Mouse (Mus musculus): Measurements from ENCODE around the gene Kpnb1. TPM values are rescaled to one million over a fixed set of nuclear protein-coding genes. Genes with fewer than 3 reads are reported as not detected.
"Not testable (repeated sequence)": the region's sequence is repeated elsewhere in the genome, so short reads cannot be mapped to it uniquely, and the experiment has no call there.

The Kpnb1 gene
- polyA plus RNA-seq, 1 experiment = 22.8 TPM

DNA sequence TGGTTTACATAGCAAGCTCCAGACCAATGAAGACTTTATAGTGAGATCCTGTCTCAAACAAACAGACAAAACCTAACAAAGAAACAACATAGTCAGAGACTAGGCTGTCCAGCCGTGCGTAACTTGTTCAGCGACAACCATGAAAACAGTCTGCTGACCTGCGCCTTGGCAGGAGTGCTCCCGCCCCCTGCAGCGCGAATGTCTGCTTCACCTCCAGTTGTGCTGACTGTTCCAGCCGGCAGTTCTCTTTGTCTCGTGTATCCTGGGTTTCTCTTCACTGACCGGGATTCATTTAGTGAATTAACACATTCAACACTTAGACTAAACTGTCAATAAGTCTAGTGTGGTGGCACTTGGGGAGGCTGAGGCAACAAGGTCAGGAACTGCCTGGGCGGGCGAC lies 8.9 kb upstream of the Kpnb1 start:
- no peaks in the 10 kb centered on the region for H3K27me3 ChIP-seq (ENCODE audit: control insufficient read depth, insufficient read depth, low read length)
- DNase-seq (ENCODE audit: low read depth in 1 of 2, low spot score in 2 of 2) = no peak
- TF ChIP-seq POLR2A (IDR thresholded peaks at IDR 0.05; ENCODE audit: low read depth, low read length) (no peak), CTCF (IDR thresholded peaks at IDR 0.05; ENCODE audit: extremely low read depth, insufficient read depth, insufficient read length, insufficient replicate concordance) (no peak)
- H3K36me3 ChIP-seq (ENCODE audit: control insufficient read depth, insufficient read depth, low read length) = no peaks in the 10 kb centered on the region
- H3K27ac ChIP-seq (ENCODE audit: insufficient read depth, low read length) = no peak overlapping the region
- whole genome bisulfite sequencing = 88% methylated on average over 12 of the region's 12 CpGs
- H3K4me1 ChIP-seq (ENCODE audit: control insufficient read depth, insufficient read depth, insufficient read length) = no peaks in the 10 kb centered on the region
- no peak overlapping the region for H3K4me3 ChIP-seq (ENCODE audit: extremely low read depth, insufficient read depth, insufficient read length)

DNA sequence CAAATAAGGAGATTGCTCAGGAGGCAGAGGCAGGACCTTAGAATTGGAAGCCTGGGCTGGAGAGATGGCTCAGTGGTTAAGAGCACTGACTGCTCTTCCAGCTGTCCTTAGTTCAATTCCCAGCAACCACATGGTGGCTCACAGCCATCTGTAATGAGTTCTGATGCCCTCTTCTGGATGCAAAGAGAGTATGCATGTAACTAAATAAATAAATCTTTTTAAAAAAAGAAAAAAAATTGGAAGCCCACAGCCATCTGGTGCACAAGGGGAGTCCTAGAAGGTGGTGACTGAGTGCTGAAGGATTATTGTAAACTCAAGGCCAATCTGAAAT lies 4.9 kb upstream of the Kpnb1 start:
- TF ChIP-seq POLR2A (IDR thresholded peaks at IDR 0.05; ENCODE audit: low read depth, low read length) (no peak), CTCF (IDR thresholded peaks at IDR 0.05; ENCODE audit: extremely low read depth, insufficient read depth, insufficient read length, insufficient replicate concordance) (no peak)
- H3K4me1 ChIP-seq (ENCODE audit: control insufficient read depth, insufficient read depth, insufficient read length) = peaks cover 5% of the 10 kb centered on the region; the same call in 1 of the 2 replicates
- no peak overlapping the region for H3K4me3 ChIP-seq (ENCODE audit: extremely low read depth, insufficient read depth, insufficient read length)
- no peaks in the 10 kb centered on the region for H3K27me3 ChIP-seq (ENCODE audit: control insufficient read depth, insufficient read depth, low read length)
- H3K27ac ChIP-seq (ENCODE audit: insufficient read depth, low read length) = no peak overlapping the region
- H3K36me3 ChIP-seq (ENCODE audit: control insufficient read depth, insufficient read depth, low read length) = no peaks in the 10 kb centered on the region
- no peak for DNase-seq (ENCODE audit: low read depth in 1 of 2, low spot score in 2 of 2)

DNA sequence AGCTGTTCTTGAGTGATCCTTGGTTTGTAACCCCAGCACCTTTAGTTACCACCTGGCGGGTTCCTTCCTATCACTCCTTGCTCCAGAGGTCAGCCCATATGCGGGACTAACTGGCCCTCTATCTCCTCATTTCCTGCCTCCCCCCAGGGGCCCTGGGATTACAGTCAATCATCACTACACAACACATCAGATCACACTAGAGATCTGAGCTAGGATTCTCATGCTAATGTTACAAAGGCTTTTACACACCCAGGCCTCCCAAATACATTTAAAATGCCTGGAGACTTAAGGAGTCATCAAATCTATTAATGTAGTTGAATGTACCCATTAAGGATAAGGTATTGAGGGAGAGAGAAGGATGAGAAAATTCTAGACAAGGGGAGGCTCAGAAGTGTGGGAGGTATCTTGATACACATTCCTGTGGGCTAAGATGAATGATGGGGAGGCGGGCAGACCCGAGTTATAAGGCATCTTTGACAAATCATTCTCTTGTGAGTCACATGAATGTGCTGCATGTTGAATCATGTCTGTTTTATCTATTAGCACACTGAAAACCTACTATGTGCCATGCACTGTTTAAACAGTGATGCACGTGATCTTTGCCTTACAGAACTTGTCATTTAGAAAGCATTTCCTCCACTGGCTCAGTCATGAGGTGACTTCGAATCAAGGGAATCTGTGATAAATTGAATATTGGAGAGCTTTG lies 4.4 kb upstream of the Kpnb1 start:
- Histone ChIP-seq H3K4me1 (ENCODE audit: control insufficient read depth, insufficient read depth, insufficient read length) (peaks cover 5% of the 10 kb centered on the region; the same call in 1 of the 2 replicates), H3K36me3 (ENCODE audit: control insufficient read depth, insufficient read depth, low read length) (no peaks in the 10 kb centered on the region), H3K4me3 (ENCODE audit: extremely low read depth, insufficient read depth, insufficient read length) (no peak overlapping the region), H3K27me3 (ENCODE audit: control insufficient read depth, insufficient read depth, low read length) (no peaks in the 10 kb centered on the region), H3K27ac (ENCODE audit: insufficient read depth, low read length) (no peak overlapping the region)
- no peak for DNase-seq (ENCODE audit: low read depth in 1 of 2, low spot score in 2 of 2)
- WGBS = 88% methylated on average over 6 of the region's 6 CpGs
- TF ChIP-seq POLR2A (IDR thresholded peaks at IDR 0.05; ENCODE audit: low read depth, low read length) = no peak
- no peak for TF ChIP-seq CTCF (IDR thresholded peaks at IDR 0.05; ENCODE audit: extremely low read depth, insufficient read depth, insufficient read length, insufficient replicate concordance)

DNA sequence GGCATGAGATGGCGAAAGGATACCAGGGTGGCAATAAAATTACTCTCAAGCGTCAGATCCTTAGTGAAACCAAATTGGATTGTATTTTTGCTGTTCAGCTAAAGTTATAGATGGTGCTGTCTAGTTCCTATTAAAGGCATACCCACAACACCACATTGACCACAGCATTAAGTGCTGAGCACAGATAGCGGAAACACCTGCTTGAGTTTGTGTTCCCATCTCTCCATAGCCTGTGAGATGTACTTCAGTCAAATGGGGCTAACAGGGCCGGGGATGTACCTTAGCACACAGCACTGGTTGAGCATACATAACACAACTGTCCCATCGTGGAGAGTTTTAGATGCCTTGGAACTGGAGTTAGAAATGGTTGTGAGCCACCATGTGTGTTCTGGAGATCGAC lies 3.3 kb upstream of the Kpnb1 start:
- H3K4me3 ChIP-seq (ENCODE audit: extremely low read depth, insufficient read depth, insufficient read length) = no peak overlapping the region
- H3K4me1 ChIP-seq (ENCODE audit: control insufficient read depth, insufficient read depth, insufficient read length) = peaks cover 5% of the 10 kb centered on the region; the same call in 1 of the 2 replicates
- DNase-seq (ENCODE audit: low read depth in 1 of 2, low spot score in 2 of 2) = peak; percentile 9 to 45
- H3K27ac ChIP-seq (ENCODE audit: insufficient read depth, low read length) = no peak overlapping the region
- H3K36me3 ChIP-seq (ENCODE audit: control insufficient read depth, insufficient read depth, low read length) = no peaks in the 10 kb centered on the region
- WGBS = 30% methylated on average over 6 of the region's 6 CpGs
- TF ChIP-seq POLR2A (IDR thresholded peaks at IDR 0.05; ENCODE audit: low read depth, low read length) (no peak), CTCF (IDR thresholded peaks at IDR 0.05; ENCODE audit: extremely low read depth, insufficient read depth, insufficient read length, insufficient replicate concordance) (no peak)
- H3K27me3 ChIP-seq (ENCODE audit: control insufficient read depth, insufficient read depth, low read length) = no peaks in the 10 kb centered on the region

DNA sequence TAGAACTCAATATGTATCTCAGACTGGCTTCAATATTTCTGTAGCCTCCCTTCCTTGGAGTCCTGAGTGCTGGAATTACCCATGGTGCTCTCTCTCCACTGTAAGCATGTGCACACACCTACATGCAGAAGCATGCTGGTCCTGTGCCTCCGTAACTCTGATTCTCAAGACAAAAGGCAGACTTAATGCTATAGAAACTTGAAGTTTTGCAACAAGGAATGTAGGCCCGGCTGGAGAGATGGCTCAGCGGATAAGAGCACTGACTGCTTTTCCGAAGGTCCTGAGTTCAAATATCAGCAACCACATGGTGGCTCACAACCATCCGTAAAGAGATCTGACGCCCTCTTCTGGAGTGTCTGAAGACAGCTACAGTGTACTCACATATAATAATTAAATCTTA lies 2.0 kb upstream of the Kpnb1 start:
- H3K36me3 ChIP-seq (ENCODE audit: control insufficient read depth, insufficient read depth, low read length); H3K27me3 ChIP-seq (ENCODE audit: control insufficient read depth, insufficient read depth, low read length); H3K4me3 ChIP-seq (ENCODE audit: extremely low read depth, insufficient read depth, insufficient read length); H3K27ac ChIP-seq (ENCODE audit: insufficient read depth, low read length); H3K4me1 ChIP-seq (ENCODE audit: control insufficient read depth, insufficient read depth, insufficient read length); DNase-seq (ENCODE audit: low read depth in 1 of 2, low spot score in 2 of 2): not testable (repeated sequence)
- 89% methylated on average over 6 of the region's 6 CpGs for WGBS

DNA sequence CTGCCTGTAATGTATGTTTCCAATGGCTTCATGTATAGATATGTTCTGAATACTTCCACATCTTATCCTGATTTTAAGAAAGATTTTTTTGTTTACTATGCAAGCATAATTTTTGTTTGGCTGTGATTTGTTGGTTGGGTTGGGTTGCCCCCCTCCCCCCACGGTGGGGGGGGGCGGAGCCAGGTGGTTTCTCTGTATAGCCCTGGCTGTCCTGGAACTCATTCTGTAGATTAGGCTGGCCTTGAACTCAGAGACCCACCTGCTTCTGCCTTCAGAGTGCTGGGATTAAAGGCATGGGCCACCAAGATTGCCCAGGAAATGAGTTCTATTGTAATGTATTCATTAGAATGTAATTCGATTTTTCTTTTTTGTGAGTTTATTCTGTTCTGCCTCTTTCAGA lies 1.6 kb upstream of the Kpnb1 start:
- peaks cover 5% of the 10 kb centered on the region; the same call in 1 of the 2 replicates for H3K4me1 ChIP-seq (ENCODE audit: control insufficient read depth, insufficient read depth, insufficient read length)
- no peaks in the 10 kb centered on the region for H3K27me3 ChIP-seq (ENCODE audit: control insufficient read depth, insufficient read depth, low read length)
- 47% methylated on average over 3 of the region's 3 CpGs for WGBS
- H3K27ac ChIP-seq (ENCODE audit: insufficient read depth, low read length) = no peak overlapping the region
- TF ChIP-seq POLR2A (IDR thresholded peaks at IDR 0.05; ENCODE audit: low read depth, low read length) = no peak
- no peak for TF ChIP-seq CTCF (IDR thresholded peaks at IDR 0.05; ENCODE audit: extremely low read depth, insufficient read depth, insufficient read length, insufficient replicate concordance)
- DNase-seq (ENCODE audit: low read depth in 1 of 2, low spot score in 2 of 2) = no peak
- H3K4me3 ChIP-seq (ENCODE audit: extremely low read depth, insufficient read depth, insufficient read length) = no peak overlapping the region
- peaks cover 2% of the 10 kb centered on the region for H3K36me3 ChIP-seq (ENCODE audit: control insufficient read depth, insufficient read depth, low read length)

DNA sequence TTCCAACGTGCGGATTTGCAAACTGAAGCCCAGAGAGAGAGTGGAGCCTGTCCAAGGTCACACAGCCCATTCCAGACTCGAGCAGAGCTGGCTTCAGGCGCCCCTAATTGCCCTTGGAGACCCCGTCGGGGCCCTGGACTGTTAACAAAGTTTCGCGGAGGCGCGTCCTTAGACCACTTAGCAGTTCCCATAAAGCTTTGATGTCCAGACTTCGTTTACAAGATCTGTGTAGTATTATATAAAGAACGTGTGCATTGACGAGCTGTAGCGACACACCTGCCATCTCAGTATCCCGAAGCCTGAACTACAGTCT lies 918 bp upstream of the Kpnb1 start:
- DNase-seq (ENCODE audit: low read depth in 1 of 2, low spot score in 2 of 2) = no peak
- 1% methylated on average over 15 of the region's 15 CpGs for WGBS
- peak overlapping the region; percentile 96 for H3K27ac ChIP-seq (ENCODE audit: insufficient read depth, low read length)
- H3K4me3 ChIP-seq (ENCODE audit: extremely low read depth, insufficient read depth, insufficient read length) = peak overlapping the region; percentile 51
- TF ChIP-seq CTCF (IDR thresholded peaks at IDR 0.05; ENCODE audit: extremely low read depth, insufficient read depth, insufficient read length, insufficient replicate concordance) (no peak), POLR2A (IDR thresholded peaks at IDR 0.05; ENCODE audit: low read depth, low read length) (no peak; the same call in 1 of the 2 replicates)
- peaks cover 5% of the 10 kb centered on the region; the same call in 1 of the 2 replicates for H3K4me1 ChIP-seq (ENCODE audit: control insufficient read depth, insufficient read depth, insufficient read length)
- peaks cover 6% of the 10 kb centered on the region for H3K36me3 ChIP-seq (ENCODE audit: control insufficient read depth, insufficient read depth, low read length)
- no peaks in the 10 kb centered on the region for H3K27me3 ChIP-seq (ENCODE audit: control insufficient read depth, insufficient read depth, low read length)
